Mouse (Mus musculus): Measurements from ENCODE around the gene Hlcs.

- TF ChIP-seq CTCF (IDR thresholded peaks at IDR 0.05; ENCODE audit: low read depth): no peak
- TF ChIP-seq EP300 (optimal IDR thresholded peaks at IDR 0.05): no peak
These were observed 220.1 kb downstream of the Hlcs start for GRCm38 (mm10) chr16:94093151-94093863.
